Mouse (Mus musculus) ovary, postnatal 10 days (tissue): ENCODE results near the gene Aco2.

Experiments
- DNase-seq: peaks from one replicate; pipeline ENCODE4 v3.0.0; 2022; ENCODE audit warnings: low spot score

Aco2 gene

GRCm38 (mm10) chr15:81950716-81951115 lies 78.6 kb downstream of the Aco2 start:
- DNase-seq = no peak

- DNase-seq = no peak
These were observed 79.0 kb downstream of the Aco2 start for GRCm38 (mm10) chr15:81951159-81951558.

- no peak for DNase-seq
These were observed 80.2 kb downstream of the Aco2 start for GRCm38 (mm10) chr15:81952310-81952709.

GRCm38 (mm10) chr15:81954151-81954583 lies 82.1 kb downstream of the Aco2 start:
- no peak for DNase-seq

- no peak for DNase-seq
These were observed 82.6 kb downstream of the Aco2 start for GRCm38 (mm10) chr15:81954716-81955115.

- DNase-seq = no peak
These were observed 83.3 kb downstream of the Aco2 start for GRCm38 (mm10) chr15:81955414-81955813.

GRCm38 (mm10) chr15:81956457-81956856 lies 84.3 kb downstream of the Aco2 start:
- no peak for DNase-seq

- DNase-seq = no peak
These were observed 85.5 kb downstream of the Aco2 start for GRCm38 (mm10) chr15:81957598-81957997.

GRCm38 (mm10) chr15:81958906-81959305 lies 86.8 kb downstream of the Aco2 start:
- DNase-seq = no peak

- peak; percentile 84 for DNase-seq
These were observed 88.3 kb downstream of the Aco2 start, which contains the start of gene Pmm1 for GRCm38 (mm10) chr15:81960171-81961077. Pmm1 (minus strand) TSS chr15:81960930.

GRCm38 (mm10) chr15:81961078-81961451 lies 89.0 kb downstream of the Aco2 start:
- DNase-seq = no peak

GRCm38 (mm10) chr15:81964262-81964661 lies 92.2 kb downstream of the Aco2 start:
- no peak for DNase-seq
